Mouse (Mus musculus): ENCODE measurements around the gene Mbd4. TPM values are rescaled to one million over a fixed set of nuclear protein-coding genes. Genes with fewer than 3 reads are reported as not detected.

Gene Mbd4
- 13.3 and 13.4 TPM in 2 replicates for polyA plus RNA-seq (2014; fragmentation: Nextera tagmentation; extraction: Ambion mirVana)

- peak within 1 kb of the TSS; percentile 73 for H3K9ac ChIP-seq (ENCODE audit: low read depth, low read length)
- peaks cover 14% of the 10 kb centered on the region for H3K36me3 ChIP-seq (ENCODE audit: control insufficient read depth, insufficient read depth, low read length)
- under 1% methylated on average over 46 of the region's 51 CpGs for WGBS
- peak; percentile 98 for ATAC-seq (ENCODE audit: low read depth)
- H3K9me3 ChIP-seq (ENCODE audit: control insufficient read depth, low read length): no peaks in the 10 kb centered on the region
- no peaks in the 10 kb centered on the region for H3K27me3 ChIP-seq (replicated peaks; ENCODE audit: control insufficient read depth, insufficient read depth, low read length)
- H3K4me3 ChIP-seq (ENCODE audit: low read depth, low read length): peak within 1 kb of the TSS; percentile 63
- H3K4me2 ChIP-seq (ENCODE audit: low read depth, low read length): peak within 1 kb of the TSS; percentile 76
- H3K4me1 ChIP-seq (ENCODE audit: control insufficient read depth, insufficient read depth, low read length): peaks cover 14% of the 10 kb centered on the region
- DNase-seq (ENCODE audit: low spot score): peak; percentile 100
- peak within 1 kb of the TSS; percentile 85 for H3K27ac ChIP-seq (replicated peaks; ENCODE audit: low read depth, low read length)
Observed at GRCm38 (mm10) chr6:115853091-115853813, at the start of gene Mbd4, which contains the start of gene Ift122. Mbd4 (minus strand) TSS chr6:115853371. Ift122 (plus strand) TSS chr6:115853470.

- 81% methylated on average over 3 of the region's 3 CpGs for WGBS
- Histone ChIP-seq H3K4me2 (ENCODE audit: low read depth, low read length) (no peak overlapping the region), H3K27me3 (replicated peaks; ENCODE audit: control insufficient read depth, insufficient read depth, low read length) (no peaks in the 10 kb centered on the region), H3K36me3 (ENCODE audit: control insufficient read depth, insufficient read depth, low read length) (peaks cover 30% of the 10 kb centered on the region), H3K27ac (replicated peaks; ENCODE audit: low read depth, low read length) (no peak overlapping the region), H3K4me1 (ENCODE audit: control insufficient read depth, insufficient read depth, low read length) (peaks cover 5% of the 10 kb centered on the region), H3K9ac (ENCODE audit: low read depth, low read length) (no peak overlapping the region), H3K4me3 (ENCODE audit: low read depth, low read length) (no peak overlapping the region), H3K9me3 (ENCODE audit: control insufficient read depth, low read length) (no peaks in the 10 kb centered on the region)
- ATAC-seq (ENCODE audit: low read depth) (0 out of 2 replicates have a peak, but pooled peaks have one; percentile 20), DNase-seq (ENCODE audit: low spot score) (no peak)
Observed at GRCm38 (mm10) chr6:115902545-115902944, 49.4 kb upstream of the Mbd4 start.

GRCm38 (mm10) chr6:115901489-115901931, 48.3 kb upstream of the Mbd4 start:
- Histone ChIP-seq H3K27ac (replicated peaks; ENCODE audit: low read depth, low read length) (0 out of 2 replicates have a peak overlapping the region, but pooled peaks have one; percentile 2), H3K27me3 (replicated peaks; ENCODE audit: control insufficient read depth, insufficient read depth, low read length) (no peaks in the 10 kb centered on the region), H3K9ac (ENCODE audit: low read depth, low read length) (0 out of 2 replicates have a peak overlapping the region, but pooled peaks have one; percentile 21), H3K4me2 (ENCODE audit: low read depth, low read length) (no peak overlapping the region), H3K4me1 (ENCODE audit: control insufficient read depth, insufficient read depth, low read length) (peaks cover 12% of the 10 kb centered on the region), H3K36me3 (ENCODE audit: control insufficient read depth, insufficient read depth, low read length) (peaks cover 22% of the 10 kb centered on the region; the same call in 1 of the 2 replicates), H3K9me3 (ENCODE audit: control insufficient read depth, low read length) (no peaks in the 10 kb centered on the region), H3K4me3 (ENCODE audit: low read depth, low read length) (no peak overlapping the region)
- WGBS: 61% methylated on average over 8 of the region's 8 CpGs
- DNase-seq (ENCODE audit: low spot score) (peak; percentile 77), ATAC-seq (ENCODE audit: low read depth) (no peak)

GRCm38 (mm10) chr6:115901062-115901461, 47.9 kb upstream of the Mbd4 start:
- H3K9ac ChIP-seq (ENCODE audit: low read depth, low read length): no peak overlapping the region
- 0 out of 2 replicates have a peak overlapping the region, but pooled peaks have one; percentile 2 for H3K27ac ChIP-seq (replicated peaks; ENCODE audit: low read depth, low read length)
- H3K36me3 ChIP-seq (ENCODE audit: control insufficient read depth, insufficient read depth, low read length): peaks cover 19% of the 10 kb centered on the region; the same call in 1 of the 2 replicates
- no peaks in the 10 kb centered on the region for H3K27me3 ChIP-seq (replicated peaks; ENCODE audit: control insufficient read depth, insufficient read depth, low read length)
- peak; percentile 79 for DNase-seq (ENCODE audit: low spot score)
- WGBS: 31% methylated on average over 3 of the region's 3 CpGs
- no peaks in the 10 kb centered on the region for H3K9me3 ChIP-seq (ENCODE audit: control insufficient read depth, low read length)
- no peak overlapping the region for H3K4me2 ChIP-seq (ENCODE audit: low read depth, low read length)
- no peak overlapping the region for H3K4me3 ChIP-seq (ENCODE audit: low read depth, low read length)
- H3K4me1 ChIP-seq (ENCODE audit: control insufficient read depth, insufficient read depth, low read length): peaks cover 12% of the 10 kb centered on the region
- peak; percentile 79 for ATAC-seq (ENCODE audit: low read depth)

GRCm38 (mm10) chr6:115897926-115898520, 44.9 kb upstream of the Mbd4 start:
- WGBS: 59% methylated on average over 7 of the region's 7 CpGs
- Histone ChIP-seq H3K4me1 (ENCODE audit: control insufficient read depth, insufficient read depth, low read length) (peaks cover 12% of the 10 kb centered on the region), H3K4me2 (ENCODE audit: low read depth, low read length) (no peak overlapping the region), H3K36me3 (ENCODE audit: control insufficient read depth, insufficient read depth, low read length) (peaks cover 34% of the 10 kb centered on the region), H3K4me3 (ENCODE audit: low read depth, low read length) (no peak overlapping the region), H3K9me3 (ENCODE audit: control insufficient read depth, low read length) (no peaks in the 10 kb centered on the region), H3K27me3 (replicated peaks; ENCODE audit: control insufficient read depth, insufficient read depth, low read length) (no peaks in the 10 kb centered on the region), H3K27ac (replicated peaks; ENCODE audit: low read depth, low read length) (no peak overlapping the region), H3K9ac (ENCODE audit: low read depth, low read length) (0 out of 2 replicates have a peak overlapping the region, but pooled peaks have one; percentile 2)
- ATAC-seq (ENCODE audit: low read depth): no peak
- DNase-seq (ENCODE audit: low spot score): no peak

GRCm38 (mm10) chr6:115897117-115897516, 43.9 kb upstream of the Mbd4 start:
- Histone ChIP-seq H3K36me3 (ENCODE audit: control insufficient read depth, insufficient read depth, low read length) (peaks cover 31% of the 10 kb centered on the region), H3K9ac (ENCODE audit: low read depth, low read length) (no peak overlapping the region), H3K4me2 (ENCODE audit: low read depth, low read length) (no peak overlapping the region), H3K27ac (replicated peaks; ENCODE audit: low read depth, low read length) (peak overlapping the region; percentile 16; the same call in 1 of the 2 replicates), H3K4me1 (ENCODE audit: control insufficient read depth, insufficient read depth, low read length) (peaks cover 12% of the 10 kb centered on the region), H3K9me3 (ENCODE audit: control insufficient read depth, low read length) (no peaks in the 10 kb centered on the region), H3K27me3 (replicated peaks; ENCODE audit: control insufficient read depth, insufficient read depth, low read length) (no peaks in the 10 kb centered on the region), H3K4me3 (ENCODE audit: low read depth, low read length) (no peak overlapping the region)
- peak; percentile 39 for DNase-seq (ENCODE audit: low spot score)
- 66% methylated on average over 4 of the region's 4 CpGs for WGBS
- no peak for ATAC-seq (ENCODE audit: low read depth)

GRCm38 (mm10) chr6:115896346-115896745, 43.2 kb upstream of the Mbd4 start:
- H3K4me2 ChIP-seq (ENCODE audit: low read depth, low read length): no peak overlapping the region
- 64% methylated on average over 1 of the region's 1 CpGs for whole genome bisulfite sequencing
- H3K4me3 ChIP-seq (ENCODE audit: low read depth, low read length): no peak overlapping the region
- no peak for DNase-seq (ENCODE audit: low spot score)
- H3K4me1 ChIP-seq (ENCODE audit: control insufficient read depth, insufficient read depth, low read length): peaks cover 19% of the 10 kb centered on the region
- H3K9ac ChIP-seq (ENCODE audit: low read depth, low read length): no peak overlapping the region
- H3K36me3 ChIP-seq (ENCODE audit: control insufficient read depth, insufficient read depth, low read length): peaks cover 36% of the 10 kb centered on the region
- no peaks in the 10 kb centered on the region for H3K27me3 ChIP-seq (replicated peaks; ENCODE audit: control insufficient read depth, insufficient read depth, low read length)
- no peaks in the 10 kb centered on the region for H3K9me3 ChIP-seq (ENCODE audit: control insufficient read depth, low read length)
- ATAC-seq (ENCODE audit: low read depth): no peak
- H3K27ac ChIP-seq (replicated peaks; ENCODE audit: low read depth, low read length): no peak overlapping the region

GRCm38 (mm10) chr6:115892363-115892762, 39.2 kb upstream of the Mbd4 start:
- no peak overlapping the region for H3K27ac ChIP-seq (replicated peaks; ENCODE audit: low read depth, low read length)
- no peak overlapping the region for H3K9ac ChIP-seq (ENCODE audit: low read depth, low read length)
- no peak for ATAC-seq (ENCODE audit: low read depth)
- peaks cover 12% of the 10 kb centered on the region for H3K4me1 ChIP-seq (ENCODE audit: control insufficient read depth, insufficient read depth, low read length)
- 80% methylated on average over 3 of the region's 3 CpGs for WGBS
- H3K9me3 ChIP-seq (ENCODE audit: control insufficient read depth, low read length): 0 out of 2 replicates have a peak, but pooled peaks cover 5% of the 10 kb centered on the region
- H3K4me3 ChIP-seq (ENCODE audit: low read depth, low read length): no peak overlapping the region
- DNase-seq (ENCODE audit: low spot score): no peak
- H3K4me2 ChIP-seq (ENCODE audit: low read depth, low read length): no peak overlapping the region
- H3K36me3 ChIP-seq (ENCODE audit: control insufficient read depth, insufficient read depth, low read length): peaks cover 50% of the 10 kb centered on the region
- no peaks in the 10 kb centered on the region for H3K27me3 ChIP-seq (replicated peaks; ENCODE audit: control insufficient read depth, insufficient read depth, low read length)

All from embryonic facial prominence, embryonic 14.5 days (tissue).